Mouse (Mus musculus) bone marrow macrophage, adult 2 months (primary cell): ENCODE data around the gene Gm4792.

Experiments
- CTCF ChIP-seq: IDR thresholded peaks from 2 replicates; pipeline ENCODE4 v1.5.1; 2012; ENCODE audit warnings: low read depth, mild to moderate bottlenecking, low read length, moderate library complexity
- POLR2A ChIP-seq: IDR thresholded peaks from 2 replicates; pipeline ENCODE4 v1.6.1; 2012; ENCODE audit warnings: mild to moderate bottlenecking, low read depth, low read length, borderline replicate concordance

GRCm38 (mm10) chr10:94347296-94347695 is 48.8 kb upstream of the Gm4792 start:
- no peak for TF ChIP-seq CTCF
- no peak for TF ChIP-seq POLR2A
